Mouse (Mus musculus) E14TG2a.4 (cell line): ENCODE measurements at regions not wholly inside any gene's neighbourhood (a gene's known extent, or its start where the extent isn't known, plus 50 kb on each side); places are given as distances from the start of the nearest gene placed in this dataset.

Source experiments
- H3K27me3 ChIP-seq: 2 replicates; pipeline ENCODE4 v1.6.1; 2014; ENCODE audit warnings: low read length, control low read depth; ENCODE audit not compliant: insufficient read depth
- H3K36me3 ChIP-seq: 2 replicates; pipeline ENCODE4 v1.6.1; 2014; ENCODE audit warnings: low read length, control low read depth; ENCODE audit not compliant: insufficient read depth
- H3K4me1 ChIP-seq: replicated peaks from 2 replicates; pipeline ENCODE4 v1.6.1; 2014; ENCODE audit warnings: low read depth, low read length, control low read depth
- H3K4me3 ChIP-seq: replicated peaks from 2 replicates; pipeline ENCODE4 v1.5.1; 2014; ENCODE audit warnings: mild to moderate bottlenecking, low read length
- H3K9me3 ChIP-seq: 2 replicates; pipeline ENCODE4 v1.6.1; 2014; ENCODE audit warnings: low read length, control low read depth
- CTCF ChIP-seq: conservative IDR thresholded peaks from 2 replicates; pipeline ENCODE4 v1.5.1; 2014; ENCODE audit warnings: low read length
- NANOG ChIP-seq: IDR thresholded peaks from 2 replicates; pipeline ENCODE4 v1.6.1; 2014; ENCODE audit warnings: borderline replicate concordance, low read length, mixed read lengths
- POU5F1 ChIP-seq: IDR thresholded peaks from 2 replicates; pipeline ENCODE4 v1.6.1; 2014; ENCODE audit warnings: low read length, borderline replicate concordance

GRCm38 (mm10) chr15:57600562-57600961 is 123.1 kb upstream of the Slc22a22 start:
- Histone ChIP-seq H3K27me3 (peaks cover 9% of the 10 kb centered on the region; the same call in 1 of the 2 replicates), H3K36me3 (no peaks in the 10 kb centered on the region), H3K4me3 (no peak overlapping the region)

GRCm38 (mm10) chr15:57593326-57594004 is 116.0 kb upstream of the Slc22a22 start:
- no peak overlapping the region for H3K4me3 ChIP-seq
- TF ChIP-seq CTCF, result no peak
- TF ChIP-seq NANOG, result no peak
- no peak for TF ChIP-seq POU5F1
- no peaks in the 10 kb centered on the region for H3K9me3 ChIP-seq
- H3K27me3 ChIP-seq, result no peaks in the 10 kb centered on the region
- peaks cover 3% of the 10 kb centered on the region for H3K4me1 ChIP-seq
- H3K36me3 ChIP-seq, result no peaks in the 10 kb centered on the region

More at GRCm38 (mm10) chr15:57600562-57600961, 123.1 kb upstream of the Slc22a22 start:
- TF ChIP-seq POU5F1 (no peak), CTCF (peak; percentile 75), NANOG (no peak)
- no peaks in the 10 kb centered on the region for H3K9me3 ChIP-seq
- H3K4me1 ChIP-seq, result no peaks in the 10 kb centered on the region

- Histone ChIP-seq H3K4me1 (peaks cover 3% of the 10 kb centered on the region), H3K4me3 (no peak overlapping the region), H3K36me3 (no peaks in the 10 kb centered on the region), H3K27me3 (no peaks in the 10 kb centered on the region), H3K9me3 (no peaks in the 10 kb centered on the region)
- TF ChIP-seq NANOG (no peak), CTCF (no peak), POU5F1 (no peak)
Observed at GRCm38 (mm10) chr15:57590597-57591219, 113.3 kb upstream of the Slc22a22 start.

GRCm38 (mm10) chr15:57589404-57590377 is 112.3 kb upstream of the Slc22a22 start:
- TF ChIP-seq POU5F1, result no peak
- TF ChIP-seq CTCF, result no peak
- TF ChIP-seq NANOG, result no peak
- H3K9me3 ChIP-seq, result no peaks in the 10 kb centered on the region
- H3K4me1 ChIP-seq, result peaks cover 3% of the 10 kb centered on the region
- no peaks in the 10 kb centered on the region for H3K36me3 ChIP-seq
- H3K4me3 ChIP-seq, result no peak overlapping the region
- no peaks in the 10 kb centered on the region for H3K27me3 ChIP-seq

GRCm38 (mm10) chr15:57585411-57585810 is 108.0 kb upstream of the Slc22a22 start:
- no peaks in the 10 kb centered on the region for H3K27me3 ChIP-seq
- H3K4me1 ChIP-seq, result peaks cover 3% of the 10 kb centered on the region
- H3K4me3 ChIP-seq, result no peak overlapping the region
- H3K9me3 ChIP-seq, result no peaks in the 10 kb centered on the region
- no peaks in the 10 kb centered on the region for H3K36me3 ChIP-seq
- TF ChIP-seq POU5F1 (no peak), CTCF (no peak), NANOG (no peak)

- TF ChIP-seq NANOG (no peak), POU5F1 (no peak), CTCF (no peak)
- no peaks in the 10 kb centered on the region for H3K9me3 ChIP-seq
- no peaks in the 10 kb centered on the region for H3K36me3 ChIP-seq
- no peak overlapping the region for H3K4me3 ChIP-seq
- peaks cover 3% of the 10 kb centered on the region; the same call in 1 of the 2 replicates for H3K4me1 ChIP-seq
- H3K27me3 ChIP-seq, result no peaks in the 10 kb centered on the region
Observed at GRCm38 (mm10) chr15:57584498-57584897, 107.1 kb upstream of the Slc22a22 start.

- Histone ChIP-seq H3K27me3 (no peaks in the 10 kb centered on the region), H3K9me3 (no peaks in the 10 kb centered on the region), H3K36me3 (no peaks in the 10 kb centered on the region), H3K4me1 (no peaks in the 10 kb centered on the region), H3K4me3 (no peak overlapping the region)
- no peak for TF ChIP-seq CTCF
- TF ChIP-seq POU5F1, result no peak
- no peak for TF ChIP-seq NANOG
Observed at GRCm38 (mm10) chr15:57581266-57581665, 103.8 kb upstream of the Slc22a22 start.

- Histone ChIP-seq H3K9me3 (no peaks in the 10 kb centered on the region), H3K4me1 (no peaks in the 10 kb centered on the region), H3K4me3 (no peak overlapping the region), H3K36me3 (no peaks in the 10 kb centered on the region), H3K27me3 (no peaks in the 10 kb centered on the region)
- TF ChIP-seq CTCF (no peak), POU5F1 (no peak), NANOG (no peak)
Observed at GRCm38 (mm10) chr15:57578794-57579193, 101.4 kb upstream of the Slc22a22 start.
